Mouse (Mus musculus): ENCODE results near the gene Gm20481.

- TF ChIP-seq CTCF (IDR thresholded peaks at IDR 0.05; ENCODE audit: borderline replicate concordance, control insufficient read depth, extremely low read depth, insufficient read depth, low read length, poor library complexity) (no peak), POLR2A (IDR thresholded peaks at IDR 0.05; ENCODE audit: control insufficient read depth, extremely low read depth, insufficient read depth, low read length, poor library complexity) (no peak)
Observed at GRCm38 (mm10) chr17:35017706-35018030, 48.0 kb downstream of the Gm20481 start.

Data from thymus, adult 2 months (tissue).